Mouse (Mus musculus): ENCODE data around the gene Ccdc84.
"Not testable (repeated sequence)": the region's sequence is repeated elsewhere in the genome, so short reads cannot be mapped to it uniquely, and the experiment has no call there.

Gene Ccdc84

DNA sequence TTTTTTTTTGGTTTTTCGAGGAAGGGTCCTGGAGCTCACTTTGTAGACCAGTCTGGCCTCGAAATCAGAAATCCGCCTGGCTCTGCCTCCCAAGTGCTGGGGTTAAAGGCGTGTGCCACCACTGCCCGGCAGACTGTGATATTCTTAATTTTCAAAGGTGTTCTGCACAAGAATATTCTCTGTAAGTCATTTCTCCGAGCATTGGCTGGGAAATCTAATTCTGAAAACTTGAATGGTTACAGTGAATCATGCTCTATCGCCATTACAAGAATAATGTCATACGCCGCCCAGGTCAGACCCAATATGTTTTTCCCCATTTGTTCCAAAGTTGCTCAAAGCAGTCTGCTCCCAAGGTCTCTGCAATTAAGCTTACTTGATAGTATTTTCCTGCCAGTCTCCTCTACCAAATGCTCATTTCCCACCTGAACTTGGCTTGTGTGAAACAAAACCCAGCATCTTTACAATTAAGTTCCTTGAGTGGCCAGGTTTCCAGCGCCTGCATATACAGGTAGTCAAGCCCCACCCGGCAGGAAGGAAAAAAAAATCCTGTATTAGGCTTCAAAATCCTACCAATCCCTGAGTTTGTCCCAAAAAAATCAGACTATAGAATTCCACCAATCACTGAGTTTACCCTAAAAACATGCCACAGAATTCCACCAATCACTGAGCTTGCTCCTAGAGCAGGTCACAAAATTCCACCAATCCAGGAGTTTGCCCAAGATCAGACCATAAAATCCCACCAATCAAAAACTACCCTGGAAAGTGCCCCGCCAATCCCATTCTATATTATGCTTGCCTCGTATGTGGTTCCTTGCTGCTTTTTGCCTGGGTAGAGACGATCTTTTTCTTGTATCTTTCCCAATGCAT is at the start of gene Ccdc84:
Ccdc84 (minus strand) TSS at position 51 of the 867 bp plus-strand sequence.
- no peak for DNase-seq

DNA sequence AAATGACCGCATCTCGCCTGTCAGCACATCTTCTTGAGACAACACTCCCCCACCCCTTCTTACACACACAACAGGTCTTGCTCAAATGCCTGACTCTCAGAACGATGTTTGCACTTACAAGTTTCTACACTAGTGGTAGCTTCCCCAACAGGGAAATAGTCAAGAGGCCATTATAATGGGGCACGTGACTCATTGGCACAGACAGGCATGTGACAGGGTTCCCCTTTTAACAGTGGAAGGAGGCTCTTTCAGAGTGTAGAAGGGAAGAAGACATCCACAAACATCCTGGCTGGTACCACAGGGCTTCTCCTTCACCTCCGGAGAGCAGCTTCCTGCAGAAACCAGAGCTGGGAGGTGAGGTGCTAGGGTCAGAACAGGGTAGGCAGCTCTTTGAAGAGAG is 43.6 kb upstream of the Ccdc84 start:
- no peak for DNase-seq

GRCm38 (mm10) chr9:44457035-44457742 is 38.8 kb upstream of the Ccdc84 start:
- DNase-seq = no peak

- no peak for DNase-seq
Measured at GRCm38 (mm10) chr9:44454891-44455220, 36.5 kb upstream of the Ccdc84 start, which contains the start of gene Upk2. TSS of gene Upk2 (minus strand) at chr9:44454976.

DNA sequence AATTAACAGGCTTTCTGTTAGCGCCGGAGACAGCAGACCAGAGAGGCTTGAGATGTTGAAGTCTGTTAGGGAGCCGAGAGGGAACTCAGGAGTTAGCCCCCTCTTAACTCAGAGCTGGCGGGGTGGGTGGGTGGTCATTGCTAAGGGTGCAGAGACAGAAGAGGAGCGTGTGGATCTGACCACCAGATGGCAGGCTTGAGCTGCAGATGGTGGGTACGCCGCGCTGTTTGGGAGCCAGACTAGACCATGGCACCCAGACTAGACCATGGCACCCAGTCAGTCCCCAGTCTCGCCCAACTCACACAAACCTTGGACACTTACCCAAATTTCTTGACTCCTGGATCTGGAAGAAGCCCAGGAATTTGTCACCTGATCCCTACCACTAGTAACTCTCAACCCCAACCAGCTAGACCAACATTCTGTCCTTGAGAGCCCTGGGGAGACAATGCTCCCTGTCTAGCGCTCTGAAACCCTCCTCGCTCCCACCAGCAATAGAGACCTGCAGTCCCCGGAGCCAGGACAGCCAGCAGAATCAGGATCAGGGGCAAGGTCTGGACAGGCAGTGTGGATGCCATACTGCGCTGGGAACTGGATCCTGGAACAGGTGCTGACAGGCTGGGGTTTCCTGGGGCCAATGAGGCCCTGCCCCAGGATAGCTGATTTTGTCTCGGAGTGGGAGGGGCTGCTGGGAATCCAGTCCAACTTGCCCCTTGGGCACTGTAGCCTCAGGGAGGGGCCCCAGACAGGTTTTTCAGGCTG is 35.9 kb upstream of the Ccdc84 start:
- peak; percentile 87 for DNase-seq

DNA sequence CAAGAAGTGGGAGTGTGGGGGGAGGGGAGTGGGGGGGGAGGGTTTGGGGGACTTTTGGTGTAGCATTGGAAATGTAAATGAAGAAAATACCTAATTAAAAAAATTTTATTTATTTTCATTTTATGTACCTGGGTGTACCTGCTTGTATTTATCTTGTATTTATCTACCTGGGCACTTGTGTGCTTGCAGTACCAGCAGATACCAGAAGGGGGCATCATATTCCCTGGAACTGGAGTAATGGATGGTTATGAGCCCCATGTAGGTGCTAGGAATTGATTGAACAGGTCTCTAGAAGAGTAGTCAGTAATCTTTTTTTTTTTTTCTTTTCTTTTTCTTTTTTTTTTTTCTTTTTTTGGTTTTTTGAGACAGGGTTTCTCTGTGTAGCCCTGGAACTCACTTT is 32.0 kb upstream of the Ccdc84 start:
- no peak for DNase-seq

DNA sequence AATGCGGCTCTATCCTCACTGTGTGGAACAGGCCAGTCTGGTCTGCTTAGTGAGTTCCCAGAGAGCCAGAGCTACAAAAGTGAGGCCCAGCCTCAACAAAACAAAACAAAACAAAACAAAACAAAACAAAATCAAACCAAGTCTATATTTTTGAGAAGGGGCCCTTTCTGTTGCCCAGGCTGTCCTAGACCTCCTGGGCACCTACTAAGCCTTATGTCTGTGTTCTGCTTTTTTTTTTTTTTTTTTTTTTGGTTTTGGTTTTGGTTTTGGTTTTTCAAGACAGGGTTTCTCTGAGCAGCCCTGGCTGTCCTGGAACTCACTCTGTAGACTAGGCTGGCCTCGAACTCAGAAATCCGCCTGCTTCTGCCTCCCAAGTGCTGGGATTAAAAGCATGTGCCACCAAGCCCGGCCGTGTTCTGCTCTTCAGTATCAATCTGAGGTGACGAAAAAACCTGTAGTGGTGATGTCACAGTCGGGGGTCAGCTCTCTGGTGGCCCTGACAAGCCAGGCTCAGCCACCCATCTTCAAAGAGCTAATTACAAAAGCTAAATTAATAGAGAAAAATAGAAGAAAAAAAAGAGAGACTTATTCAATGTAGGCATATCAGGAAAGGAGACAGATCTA is 26.1 kb upstream of the Ccdc84 start:
- not testable (repeated sequence) for DNase-seq

GRCm38 (mm10) chr9:44440961-44441360 is 22.6 kb upstream of the Ccdc84 start, which contains the start of gene Foxr1:
TSS of gene Foxr1 (minus strand) at chr9:44441136.
- no peak for DNase-seq

GRCm38 (mm10) chr9:44435747-44436146 is 17.4 kb upstream of the Ccdc84 start:
- DNase-seq = no peak

GRCm38 (mm10) chr9:44432577-44433185 is 14.3 kb upstream of the Ccdc84 start:
- DNase-seq = no peak

GRCm38 (mm10) chr9:44423576-44423975 is 5.2 kb upstream of the Ccdc84 start:
- no peak for DNase-seq

- DNase-seq = no peak
Measured at GRCm38 (mm10) chr9:44420280-44420898, 2.0 kb upstream of the Ccdc84 start.

DNA sequence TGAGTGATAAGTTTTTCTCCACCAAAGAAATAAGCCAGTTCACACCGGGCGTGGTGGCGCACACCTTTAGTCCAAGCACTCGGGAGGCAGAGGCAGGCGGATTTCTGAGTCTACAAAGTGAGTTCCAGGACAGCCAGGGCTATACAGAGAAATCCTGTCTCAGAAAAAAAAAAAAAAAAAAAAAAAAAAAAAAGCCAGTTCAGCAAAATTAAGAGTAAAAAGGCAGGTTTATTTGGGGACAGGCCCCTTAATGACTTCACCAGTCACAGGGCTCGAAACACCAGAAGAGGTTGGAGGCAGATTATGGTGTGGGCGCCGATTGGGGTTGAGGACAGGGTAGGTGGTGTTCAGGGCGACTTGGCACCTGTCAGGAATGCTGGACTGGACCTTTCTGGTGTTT is 1.4 kb upstream of the Ccdc84 start:
- DNase-seq = not testable (repeated sequence)

DNA sequence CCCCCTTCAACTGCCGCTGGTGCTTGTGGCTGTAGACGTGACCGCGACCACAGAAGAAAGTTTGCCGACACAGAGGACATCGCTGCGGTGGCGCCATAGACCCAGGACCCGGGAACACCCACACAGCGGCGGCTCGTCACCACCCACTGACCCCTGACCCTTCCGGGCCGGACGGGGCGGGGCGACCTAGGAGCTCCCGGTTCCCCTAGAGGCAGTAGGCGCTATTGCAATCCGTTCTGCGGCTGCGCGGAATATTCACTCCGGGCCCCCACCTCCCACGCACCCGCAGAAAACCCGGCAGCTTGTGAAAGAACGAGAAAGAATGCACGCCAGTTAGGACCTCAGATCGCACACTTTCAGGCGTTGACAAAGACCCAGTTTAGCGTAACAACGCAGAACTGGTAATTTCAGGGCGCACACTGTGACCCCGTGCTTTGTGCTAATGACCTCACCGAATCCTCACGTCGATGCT is 441 bp downstream of the Ccdc84 start:
- DNase-seq = peak; percentile 97

GRCm38 (mm10) chr9:44417156-44417891 is 1.0 kb downstream of the Ccdc84 start:
- no peak for DNase-seq

GRCm38 (mm10) chr9:44412781-44413180 is 5.6 kb downstream of the Ccdc84 start:
- no peak for DNase-seq

DNA sequence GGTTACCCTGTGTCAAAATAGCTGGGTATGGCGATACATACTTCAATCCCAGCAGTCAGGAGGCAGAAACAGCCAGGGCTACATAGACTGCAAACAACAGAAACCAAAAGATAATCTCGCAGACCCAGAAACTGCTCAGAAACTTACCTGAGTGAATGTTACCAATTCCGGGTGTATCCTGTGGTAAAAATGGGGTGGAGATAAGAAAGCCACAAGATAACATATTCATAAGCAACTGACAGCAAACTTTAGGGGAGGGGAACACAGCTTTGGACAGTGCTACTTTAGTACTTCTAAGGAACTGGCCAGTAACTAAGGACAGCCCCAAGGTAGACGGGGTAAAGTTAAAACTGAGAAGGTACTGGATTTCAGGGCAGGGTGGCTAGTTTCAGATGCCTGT is 6.1 kb downstream of the Ccdc84 start:
- no peak for DNase-seq

- DNase-seq = no peak
Measured at GRCm38 (mm10) chr9:44411601-44412130, 6.7 kb downstream of the Ccdc84 start.

DNA sequence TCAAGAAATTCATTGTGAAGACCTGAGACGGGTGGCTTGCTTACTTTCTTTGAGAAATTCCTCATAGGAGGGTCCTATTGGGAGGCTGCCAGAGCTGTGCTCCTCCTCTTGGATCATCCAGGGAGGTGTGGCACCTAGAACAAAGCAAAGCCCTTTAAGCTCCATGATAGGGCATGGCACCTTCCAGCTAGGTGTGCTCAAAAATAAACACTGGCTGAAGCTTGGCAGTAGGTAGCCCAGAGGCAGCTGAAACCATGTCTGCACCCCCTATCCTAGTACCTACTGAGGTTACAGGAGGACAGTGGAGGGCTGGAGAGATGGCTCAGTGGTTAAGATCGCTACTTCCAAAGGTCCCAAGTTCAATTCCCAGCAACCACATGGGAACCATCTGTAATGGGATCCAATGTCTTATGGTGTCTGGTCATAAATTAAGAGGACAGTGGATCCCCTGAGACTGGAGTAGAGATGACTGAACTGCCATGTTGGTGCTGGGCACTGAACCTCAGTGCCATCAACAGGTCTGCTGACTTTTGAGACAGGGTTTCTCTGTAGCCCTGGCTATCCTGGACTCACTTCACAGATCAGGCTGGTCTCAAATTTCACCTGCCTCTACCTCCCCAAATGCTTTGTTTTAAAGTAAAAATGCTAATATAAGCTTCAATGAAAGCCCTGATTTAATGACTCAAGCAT is 7.6 kb downstream of the Ccdc84 start:
- DNase-seq = no peak

- not testable (repeated sequence) for DNase-seq
Measured at GRCm38 (mm10) chr9:44408693-44409092, 9.7 kb downstream of the Ccdc84 start.
